Mouse (Mus musculus) myocyte (in vitro differentiated cells): ENCODE results near the gene Ccr10.

ENCODE experiments used
- CEBPB ChIP-seq: IDR thresholded peaks from 2 replicates; pipeline ENCODE4 v1.6.1; 2011; ENCODE audit warnings: mild to moderate bottlenecking, moderate library complexity; ENCODE audit not compliant: poor library complexity, insufficient read depth, severe bottlenecking
- E2F4 ChIP-seq: IDR thresholded peaks from one replicate; pipeline ENCODE4 v1.6.1; 2011; ENCODE audit warnings: mild to moderate bottlenecking, control low read depth, moderate library complexity; ENCODE audit not compliant: insufficient read depth
- MAX ChIP-seq: IDR thresholded peaks from one replicate; pipeline ENCODE4 v1.6.1; 2011; ENCODE audit warnings: low read depth, mild to moderate bottlenecking, control low read depth
- MYOD1 ChIP-seq, 3 experiments: IDR thresholded peaks; one replicate each; pipeline ENCODE4 v1.6.1; 2011; ENCODE audit warnings: control low read depth in 2 of 3, low read depth in 2 of 3, mild to moderate bottlenecking in 2 of 3, moderate library complexity in 1 of 3; ENCODE audit not compliant: insufficient read length in 2 of 3, control insufficient read depth in 1 of 3
- MYOG ChIP-seq, 3 experiments: IDR thresholded peaks; one replicate each; pipeline ENCODE4 v1.6.1; 2011; ENCODE audit warnings: control low read depth in 2 of 3, low read depth in 2 of 3, mild to moderate bottlenecking in 2 of 3; ENCODE audit not compliant: insufficient read length in 2 of 3, control insufficient read depth in 1 of 3, insufficient read depth in 1 of 3
- POLR2A ChIP-seq: IDR thresholded peaks from one replicate; pipeline ENCODE4 v1.6.1; 2011; ENCODE audit warnings: low read depth, mild to moderate bottlenecking, control low read depth, moderate library complexity; ENCODE audit not compliant: insufficient read length
- POLR2AphosphoS2 ChIP-seq: IDR thresholded peaks from one replicate; pipeline ENCODE4 v1.6.1; 2011; ENCODE audit warnings: low read depth, control low read depth; ENCODE audit not compliant: insufficient read length
- TCF12 ChIP-seq: IDR thresholded peaks from one replicate; pipeline ENCODE4 v1.6.1; 2011; ENCODE audit warnings: mild to moderate bottlenecking, control low read depth; ENCODE audit not compliant: poor library complexity, insufficient read depth, severe bottlenecking
- TCF3 ChIP-seq: IDR thresholded peaks from one replicate; pipeline ENCODE4 v1.6.1; 2011; ENCODE audit warnings: low read depth, control low read depth; ENCODE audit not compliant: insufficient read length
- USF1 ChIP-seq: IDR thresholded peaks from one replicate; pipeline ENCODE4 v1.6.1; 2011; ENCODE audit warnings: low read depth, mild to moderate bottlenecking, control low read depth, moderate library complexity

DNA sequence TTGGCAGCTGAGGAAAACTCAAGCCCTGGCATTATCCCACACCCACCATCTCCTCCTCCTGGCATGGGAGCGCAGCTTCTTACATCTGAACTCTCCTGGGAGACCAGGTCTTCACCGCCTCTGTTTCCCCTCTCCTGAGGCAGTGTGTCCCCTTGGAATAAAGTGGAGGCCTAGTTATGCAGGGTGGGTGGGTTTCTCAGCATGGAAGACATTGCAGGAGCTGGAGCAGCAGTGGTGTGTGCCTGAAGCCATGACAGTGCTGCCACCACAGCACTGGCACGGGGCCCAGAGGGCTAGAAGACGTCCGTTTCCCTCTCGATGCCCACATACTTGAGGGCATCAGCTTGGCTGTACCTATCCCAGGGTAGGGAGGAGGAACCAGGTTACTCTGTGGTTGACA is 17.4 kb upstream of the Ccr10 start:
- no peak for TF ChIP-seq USF1
- TF ChIP-seq POLR2A = no peak
- no peak for TF ChIP-seq MAX
- TF ChIP-seq POLR2AphosphoS2 = no peak
- no peak for TF ChIP-seq MYOD1 (IDR thresholded peaks at IDR 0.05; ENCODE audit: control insufficient read depth in 1 of 3, insufficient read length in 2 of 3, low read depth in 2 of 3)
- no peak for TF ChIP-seq MYOG (IDR thresholded peaks at IDR 0.05; ENCODE audit: control insufficient read depth in 1 of 3, insufficient read depth in 1 of 3, insufficient read length in 2 of 3, low read depth in 2 of 3)
- no peak for TF ChIP-seq CEBPB
- no peak for TF ChIP-seq TCF12
- no peak for TF ChIP-seq E2F4
- no peak for TF ChIP-seq TCF3
